Mouse (Mus musculus): ENCODE results near the gene Catsper2.

DNA sequence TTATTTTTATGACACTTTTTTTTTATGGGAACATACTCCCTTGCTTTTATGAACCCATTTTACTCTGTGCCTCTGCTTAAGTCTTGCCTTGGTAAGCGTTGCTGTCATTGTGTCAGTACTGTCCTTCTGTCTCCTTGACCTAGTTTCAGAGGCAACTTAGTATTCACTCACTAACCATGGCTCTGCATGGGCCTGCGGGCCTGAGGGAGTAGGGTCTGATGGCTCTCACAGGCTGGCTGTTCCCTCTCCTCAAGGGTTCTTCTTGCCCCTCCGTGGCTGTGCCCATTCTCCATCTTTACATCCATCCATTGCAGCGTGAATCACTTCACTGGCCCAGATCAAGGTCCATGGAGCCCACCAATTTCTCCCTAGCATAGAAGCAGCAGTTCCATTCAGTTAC, 32.9 kb upstream of the Catsper2 start:
- no peak for TF ChIP-seq CTCF (IDR thresholded peaks at IDR 0.05; ENCODE audit: low read depth)
- TF ChIP-seq EP300 (IDR thresholded peaks at IDR 0.05; ENCODE audit: low read depth), result no peak

All from liver, postnatal 0 days (tissue).